Mouse (Mus musculus) intestine, embryonic 14.5 days (tissue): Measurements from ENCODE around the gene Tsen54. TPM values are rescaled to one million over a fixed set of nuclear protein-coding genes. Genes with fewer than 3 reads are reported as not detected.

Experiments
- ATAC-seq: fragments of 200-750 bp; cut with Nextera tagmentation; replicated peaks from 2 replicates; pipeline ENCODE4 v1.8.0; 2017; ENCODE audit warnings: low read depth, moderate number of reproducible peaks, moderate TSS enrichment, moderate library complexity; ENCODE audit not compliant: low FRiP score, low TSS enrichment
- DNase-seq: peaks from one replicate; pipeline ENCODE4 v3.0.0-alpha.2; 2018; ENCODE audit warnings: low spot score
- H3K27ac ChIP-seq: fragments of 300-500 bp; sonication (generic); 2 replicates; pipeline ENCODE4 v1.5.1; 2014; ENCODE audit warnings: low read depth, mild to moderate bottlenecking, control low read depth
- H3K27me3 ChIP-seq: fragments of 300-500 bp; sonication (generic); replicated peaks from 2 replicates; pipeline ENCODE4 v1.6.1; 2014; ENCODE audit warnings: low read length, control low read depth; ENCODE audit not compliant: control insufficient read depth, insufficient read depth
- H3K36me3 ChIP-seq: fragments of 300-500 bp; sonication (generic); 2 replicates; pipeline ENCODE4 v1.6.1; 2014; ENCODE audit warnings: low read length, control low read depth; ENCODE audit not compliant: control insufficient read depth, insufficient read depth
- H3K4me1 ChIP-seq: fragments of 300-500 bp; sonication (generic); replicated peaks from 2 replicates; pipeline ENCODE4 v1.6.1; 2014; ENCODE audit warnings: low read length, control low read depth, mixed read lengths; ENCODE audit not compliant: control insufficient read depth, insufficient read depth
- H3K4me2 ChIP-seq: fragments of 300-500 bp; sonication (generic); 2 replicates; pipeline ENCODE4 v1.6.1; 2014; ENCODE audit warnings: low read length
- H3K4me3 ChIP-seq: fragments of 300-500 bp; sonication (generic); 2 replicates; pipeline ENCODE4 v1.5.1; 2014; ENCODE audit warnings: low read depth, low read length, control low read depth, mixed read lengths
- H3K9ac ChIP-seq: fragments of 300-500 bp; sonication (generic); 2 replicates; pipeline ENCODE4 v1.6.1; 2014; ENCODE audit warnings: mild to moderate bottlenecking, low read length
- H3K9me3 ChIP-seq: fragments of 300-500 bp; sonication (generic); 2 replicates; pipeline ENCODE4 v1.6.1; 2016; ENCODE audit warnings: low read length, control low read depth; ENCODE audit not compliant: control insufficient read depth
- WGBS: fragments of 180-500 bp; shearing (Covaris S2); extraction: QIAGEN DNeasy Blood & Tissue Kit; methylation state at CpG from one replicate; pipeline ENCODE4 v1.1.7; 2014; 5-methylcytosine and 5-hydroxymethylcytosine counted together
- polyA plus RNA-seq: library from polyadenylated mRNA; unstranded; fragments of >200 nt; fragmentation: Nextera tagmentation; extraction: Ambion mirVana; gene quantifications from 2 replicates; pipeline ENCODE4 v1.2.1, GENCODE M21; 2014

Gene Tsen54
- polyA plus RNA-seq, 1 experiment from 2014 or later = 30.7 TPM

- H3K9ac ChIP-seq = no peak overlapping the region
- H3K9me3 ChIP-seq = no peaks in the 10 kb centered on the region
- WGBS = 44% methylated on average over 3 of the region's 3 CpGs
- DNase-seq (no peak), ATAC-seq (no peak)
- H3K4me3 ChIP-seq = no peak overlapping the region
- peaks cover 52% of the 10 kb centered on the region for H3K4me1 ChIP-seq
- H3K4me2 ChIP-seq = no peak overlapping the region
- peak overlapping the region; percentile 39; the same call in 1 of the 2 replicates for H3K27ac ChIP-seq
- H3K36me3 ChIP-seq = no peaks in the 10 kb centered on the region
- no peaks in the 10 kb centered on the region for H3K27me3 ChIP-seq
Observed at GRCm38 (mm10) chr11:115831518-115831917, 17.0 kb downstream of the Tsen54 start.

- WGBS = 45% methylated on average over 6 of the region's 6 CpGs
- DNase-seq = no peak
- H3K36me3 ChIP-seq = no peaks in the 10 kb centered on the region
- H3K4me3 ChIP-seq = no peak overlapping the region
- peaks cover 56% of the 10 kb centered on the region for H3K4me1 ChIP-seq
- H3K27ac ChIP-seq = peak overlapping the region; percentile 39; the same call in 1 of the 2 replicates
- no peak overlapping the region for H3K9ac ChIP-seq
- H3K27me3 ChIP-seq = no peaks in the 10 kb centered on the region
- no peak for ATAC-seq
- no peak overlapping the region; the same call in 1 of the 2 replicates for H3K4me2 ChIP-seq
- no peaks in the 10 kb centered on the region for H3K9me3 ChIP-seq
Observed at GRCm38 (mm10) chr11:115832064-115832463, 17.5 kb downstream of the Tsen54 start.

GRCm38 (mm10) chr11:115832523-115832922 lies 18.0 kb downstream of the Tsen54 start:
- Histone ChIP-seq H3K27ac (peak overlapping the region; percentile 39), H3K4me2 (peak overlapping the region; percentile 14), H3K36me3 (no peaks in the 10 kb centered on the region), H3K4me1 (peaks cover 56% of the 10 kb centered on the region), H3K9me3 (no peaks in the 10 kb centered on the region), H3K4me3 (no peak overlapping the region), H3K9ac (no peak overlapping the region), H3K27me3 (no peaks in the 10 kb centered on the region)
- ATAC-seq (no peak; the same call in 1 of the 2 replicates), DNase-seq (no peak)
- 11% methylated on average over 8 of the region's 8 CpGs for WGBS

GRCm38 (mm10) chr11:115833021-115833513 lies 18.5 kb downstream of the Tsen54 start:
- ATAC-seq = 0 out of 2 replicates have a peak, but pooled peaks have one; percentile 30
- no peak overlapping the region for H3K4me3 ChIP-seq
- no peak overlapping the region for H3K9ac ChIP-seq
- H3K27me3 ChIP-seq = no peaks in the 10 kb centered on the region
- H3K36me3 ChIP-seq = no peaks in the 10 kb centered on the region
- H3K4me1 ChIP-seq = peaks cover 58% of the 10 kb centered on the region
- WGBS = 14% methylated on average over 8 of the region's 8 CpGs
- no peak for DNase-seq
- peak overlapping the region; percentile 14 for H3K4me2 ChIP-seq
- no peaks in the 10 kb centered on the region for H3K9me3 ChIP-seq
- peak overlapping the region; percentile 39 for H3K27ac ChIP-seq

- WGBS = 69% methylated on average over 6 of the region's 6 CpGs
Observed at GRCm38 (mm10) chr11:115834033-115834432, 19.5 kb downstream of the Tsen54 start.

GRCm38 (mm10) chr11:115836656-115837395 lies 22.3 kb downstream of the Tsen54 start:
- Histone ChIP-seq H3K27me3 (no peaks in the 10 kb centered on the region), H3K9me3 (no peaks in the 10 kb centered on the region), H3K4me1 (peaks cover 61% of the 10 kb centered on the region), H3K4me3 (no peak overlapping the region), H3K4me2 (no peak overlapping the region), H3K27ac (no peak overlapping the region), H3K9ac (no peak overlapping the region), H3K36me3 (no peaks in the 10 kb centered on the region)
- WGBS = 51% methylated on average over 11 of the region's 11 CpGs
- no peak for ATAC-seq
- DNase-seq = no peak

More at GRCm38 (mm10) chr11:115834033-115834432, 19.5 kb downstream of the Tsen54 start:
- no peaks in the 10 kb centered on the region for H3K36me3 ChIP-seq
- H3K9me3 ChIP-seq = no peaks in the 10 kb centered on the region
- H3K4me2 ChIP-seq = no peak overlapping the region
- H3K27me3 ChIP-seq = no peaks in the 10 kb centered on the region
- H3K27ac ChIP-seq = peak overlapping the region; percentile 39; the same call in 1 of the 2 replicates
- peaks cover 58% of the 10 kb centered on the region for H3K4me1 ChIP-seq
- H3K9ac ChIP-seq = no peak overlapping the region
- no peak overlapping the region for H3K4me3 ChIP-seq
- ATAC-seq = no peak
- DNase-seq = no peak

- 88% methylated on average over 22 of the region's 22 CpGs for WGBS
- DNase-seq = no peak
- Histone ChIP-seq H3K36me3 (no peaks in the 10 kb centered on the region), H3K27ac (peak overlapping the region; percentile 43; the same call in 1 of the 2 replicates), H3K9ac (no peak overlapping the region), H3K9me3 (no peaks in the 10 kb centered on the region), H3K4me3 (no peak overlapping the region), H3K4me2 (no peak overlapping the region), H3K27me3 (no peaks in the 10 kb centered on the region), H3K4me1 (peaks cover 61% of the 10 kb centered on the region)
- no peak for ATAC-seq
Observed at GRCm38 (mm10) chr11:115837606-115838345, 23.3 kb downstream of the Tsen54 start.

- Histone ChIP-seq H3K9ac (no peak overlapping the region), H3K36me3 (no peaks in the 10 kb centered on the region), H3K27me3 (no peaks in the 10 kb centered on the region), H3K4me1 (peaks cover 55% of the 10 kb centered on the region), H3K27ac (peak overlapping the region; percentile 43), H3K4me2 (0 out of 2 replicates have a peak overlapping the region, but pooled peaks have one; percentile 2), H3K9me3 (no peaks in the 10 kb centered on the region), H3K4me3 (no peak overlapping the region)
- ATAC-seq (no peak; the same call in 1 of the 2 replicates), DNase-seq (no peak)
- 39% methylated on average over 4 of the region's 4 CpGs for WGBS
Observed at GRCm38 (mm10) chr11:115838895-115839311, 24.4 kb downstream of the Tsen54 start.
